Mouse (Mus musculus) intestine, embryonic 14.5 days (tissue): ENCODE measurements around the gene Osbpl2. TPM values are rescaled to one million over a fixed set of nuclear protein-coding genes. Genes with fewer than 3 reads are reported as not detected.

ENCODE experiments used
- ATAC-seq: fragments of 200-750 bp; cut with Nextera tagmentation; replicated peaks from 2 replicates; pipeline ENCODE4 v1.8.0; 2017; ENCODE audit warnings: low read depth, moderate number of reproducible peaks, moderate TSS enrichment, moderate library complexity; ENCODE audit not compliant: low FRiP score, low TSS enrichment
- DNase-seq: peaks from one replicate; pipeline ENCODE4 v3.0.0-alpha.2; 2018; ENCODE audit warnings: low spot score
- H3K27ac ChIP-seq: fragments of 300-500 bp; sonication (generic); 2 replicates; pipeline ENCODE4 v1.5.1; 2014; ENCODE audit warnings: low read depth, mild to moderate bottlenecking, control low read depth
- H3K27me3 ChIP-seq: fragments of 300-500 bp; sonication (generic); replicated peaks from 2 replicates; pipeline ENCODE4 v1.6.1; 2014; ENCODE audit warnings: low read length, control low read depth; ENCODE audit not compliant: control insufficient read depth, insufficient read depth
- H3K36me3 ChIP-seq: fragments of 300-500 bp; sonication (generic); 2 replicates; pipeline ENCODE4 v1.6.1; 2014; ENCODE audit warnings: low read length, control low read depth; ENCODE audit not compliant: control insufficient read depth, insufficient read depth
- H3K4me1 ChIP-seq: fragments of 300-500 bp; sonication (generic); replicated peaks from 2 replicates; pipeline ENCODE4 v1.6.1; 2014; ENCODE audit warnings: low read length, control low read depth, mixed read lengths; ENCODE audit not compliant: control insufficient read depth, insufficient read depth
- H3K4me2 ChIP-seq: fragments of 300-500 bp; sonication (generic); 2 replicates; pipeline ENCODE4 v1.6.1; 2014; ENCODE audit warnings: low read length
- H3K4me3 ChIP-seq: fragments of 300-500 bp; sonication (generic); 2 replicates; pipeline ENCODE4 v1.5.1; 2014; ENCODE audit warnings: low read depth, low read length, control low read depth, mixed read lengths
- H3K9ac ChIP-seq: fragments of 300-500 bp; sonication (generic); 2 replicates; pipeline ENCODE4 v1.6.1; 2014; ENCODE audit warnings: mild to moderate bottlenecking, low read length
- H3K9me3 ChIP-seq: fragments of 300-500 bp; sonication (generic); 2 replicates; pipeline ENCODE4 v1.6.1; 2016; ENCODE audit warnings: low read length, control low read depth; ENCODE audit not compliant: control insufficient read depth
- WGBS: fragments of 180-500 bp; shearing (Covaris S2); extraction: QIAGEN DNeasy Blood & Tissue Kit; methylation state at CpG from one replicate; pipeline ENCODE4 v1.1.7; 2014; 5-methylcytosine and 5-hydroxymethylcytosine counted together
- microRNA-seq: library from miRNA; unstranded; fragments of <30 nt; microRNA quantifications from one replicate; pipeline ENCODE4, GENCODE M21; 2016
- polyA plus RNA-seq: library from polyadenylated mRNA; unstranded; fragments of >200 nt; fragmentation: Nextera tagmentation; extraction: Ambion mirVana; gene quantifications from 2 replicates; pipeline ENCODE4 v1.2.1, GENCODE M21; 2014

Gene Osbpl2
- polyA plus RNA-seq, 1 experiment from 2014 or later, result 31.2 TPM

- Histone ChIP-seq H3K4me1 (0 out of 2 replicates have a peak, but pooled peaks cover 4% of the 10 kb centered on the region), H3K27me3 (no peaks in the 10 kb centered on the region), H3K9me3 (no peaks in the 10 kb centered on the region), H3K27ac (no peak overlapping the region), H3K4me3 (no peak overlapping the region), H3K36me3 (peaks cover 12% of the 10 kb centered on the region; the same call in 1 of the 2 replicates), H3K4me2 (no peak overlapping the region), H3K9ac (no peak overlapping the region)
- 92% methylated on average over 2 of the region's 2 CpGs for WGBS
- DNase-seq (no peak), ATAC-seq (no peak)
These were observed 86.8 kb downstream of the Osbpl2 start for GRCm38 (mm10) chr2:180205956-180206280.

GRCm38 (mm10) chr2:180207840-180208239, 88.7 kb downstream of the Osbpl2 start:
- DNase-seq (no peak), ATAC-seq (no peak; the same call in 1 of the 2 replicates)
- Histone ChIP-seq H3K9ac (no peak overlapping the region), H3K9me3 (no peaks in the 10 kb centered on the region; the same call in 1 of the 2 replicates), H3K4me3 (no peak overlapping the region), H3K27me3 (no peaks in the 10 kb centered on the region), H3K36me3 (peaks cover 3% of the 10 kb centered on the region; the same call in 1 of the 2 replicates), H3K4me1 (no peaks in the 10 kb centered on the region), H3K27ac (no peak overlapping the region), H3K4me2 (no peak overlapping the region)
- 62% methylated on average over 7 of the region's 7 CpGs for WGBS

GRCm38 (mm10) chr2:180208976-180209375, 89.9 kb downstream of the Osbpl2 start:
- 88% methylated on average over 1 of the region's 1 CpGs for WGBS
- H3K27me3 ChIP-seq, result no peaks in the 10 kb centered on the region

GRCm38 (mm10) chr2:180212255-180212654, 93.1 kb downstream of the Osbpl2 start:
- Histone ChIP-seq H3K4me1 (peaks cover 20% of the 10 kb centered on the region), H3K9me3 (no peaks in the 10 kb centered on the region; the same call in 1 of the 2 replicates), H3K9ac (no peak overlapping the region), H3K27me3 (no peaks in the 10 kb centered on the region), H3K4me3 (no peak overlapping the region), H3K4me2 (no peak overlapping the region), H3K27ac (no peak overlapping the region), H3K36me3 (no peaks in the 10 kb centered on the region)
- no peak for DNase-seq
- WGBS, result 86% methylated on average over 3 of the region's 3 CpGs
- ATAC-seq, result no peak

More at GRCm38 (mm10) chr2:180208976-180209375, 89.9 kb downstream of the Osbpl2 start:
- Histone ChIP-seq H3K9ac (no peak overlapping the region), H3K27ac (no peak overlapping the region), H3K36me3 (no peaks in the 10 kb centered on the region; the same call in 1 of the 2 replicates), H3K4me1 (no peaks in the 10 kb centered on the region), H3K4me2 (no peak overlapping the region), H3K9me3 (no peaks in the 10 kb centered on the region; the same call in 1 of the 2 replicates), H3K4me3 (no peak overlapping the region)
- no peak for DNase-seq
- no peak for ATAC-seq

Small RNA genes lying within 50 kb of the gene (microRNA-seq; reads per million reads assigned to microRNA genes)
- gene Mir7005, result not detected

Other genes starting within 250 kb of the Osbpl2 start
- gene Taf4, start 142.7 kb upstream of the Osbpl2 start, polyA plus RNA-seq, result 5.2 and 5.4 TPM in 2 replicates
- gene Lsm14b, start 94.3 kb upstream of the Osbpl2 start, polyA plus RNA-seq, result 6.2 and 6.3 TPM in 2 replicates
- gene Psma7, start 76.9 kb upstream of the Osbpl2 start, polyA plus RNA-seq, result 612 and 735 TPM in 2 replicates
- gene Ss18l1, start 76.8 kb upstream of the Osbpl2 start, polyA plus RNA-seq, result 5.0 and 5.4 TPM in 2 replicates
- 24.2 and 27.5 TPM in 2 replicates for gene Mtg2, start 48.7 kb upstream of the Osbpl2 start, polyA plus RNA-seq
- gene Hrh3, start 14.8 kb upstream of the Osbpl2 start, polyA plus RNA-seq, result 0.16 and 0.19 TPM in 2 replicates
- gene Adrm1, start 52.2 kb downstream of the Osbpl2 start, polyA plus RNA-seq, result 159 TPM in 2 replicates
- gene Lama5, start 106.6 kb downstream of the Osbpl2 start, polyA plus RNA-seq, result 63.7 and 65.1 TPM in 2 replicates
- 771 and 871 TPM in 2 replicates for gene Rps21, start 138.1 kb downstream of the Osbpl2 start, polyA plus RNA-seq
- 17.1 and 20.3 TPM in 2 replicates for gene Cables2, start 154.2 kb downstream of the Osbpl2 start, polyA plus RNA-seq
- 2.5 and 2.7 TPM in 2 replicates for gene Rbbp8nl, start 170.6 kb downstream of the Osbpl2 start, polyA plus RNA-seq
- 7.9 and 8.1 TPM in 2 replicates for gene Gata5, start 215.4 kb downstream of the Osbpl2 start, polyA plus RNA-seq